Mouse (Mus musculus) spleen, adult 2 months (tissue): ENCODE data around the gene Gabarapl1.

ENCODE experiments used
- CTCF ChIP-seq: fragments of 200-500 bp; IDR thresholded peaks from 2 replicates; pipeline ENCODE4 v1.5.1; 2011; ENCODE audit warnings: mild to moderate bottlenecking, inconsistent platforms; ENCODE audit not compliant: insufficient read depth, insufficient read length, insufficient replicate concordance; ENCODE audit errors: extremely low read depth
- POLR2A ChIP-seq: fragments of 200-500 bp; IDR thresholded peaks from 2 replicates; pipeline ENCODE4 v1.6.1; 2011; ENCODE audit warnings: low read depth, low read length, inconsistent platforms

DNA sequence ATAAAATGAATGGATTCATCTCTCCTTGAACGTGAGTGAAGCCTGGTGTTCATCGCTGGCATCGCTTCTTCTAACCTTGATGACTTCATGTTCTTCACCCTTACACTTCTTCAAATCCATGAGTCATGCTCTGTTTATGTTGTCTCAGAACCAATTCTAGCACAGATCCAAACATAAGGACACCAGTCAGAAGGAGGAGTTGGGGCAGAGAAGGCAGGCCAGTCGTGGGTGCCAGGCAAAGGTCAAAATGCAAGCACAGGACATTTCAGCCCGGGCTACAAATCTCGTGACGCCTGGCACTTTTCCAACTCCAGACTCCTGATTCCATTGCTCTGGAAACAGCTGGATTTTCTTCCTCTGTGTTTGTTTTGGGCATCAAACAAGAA is 411 bp upstream of the Gabarapl1 start:
- TF ChIP-seq CTCF: no peak
- no peak for TF ChIP-seq POLR2A
